Mouse (Mus musculus) heart, adult 2 months (tissue): ENCODE measurements at regions not wholly inside any gene's neighbourhood (a gene's known extent, or its start where the extent isn't known, plus 50 kb on each side); places are given as distances from the start of the nearest gene placed in this dataset.

ENCODE experiments used
- DNase-seq, 2 experiments: peaks; one replicate each; pipeline ENCODE4 v3.0.0; 2021
- H3K27ac ChIP-seq: fragments of 200-600 bp; 2 replicates; pipeline ENCODE4 v1.8.1; 2022
- H3K27me3 ChIP-seq: fragments of 200-500 bp; 2 replicates; pipeline ENCODE4 v1.6.1; 2012; ENCODE audit warnings: mild to moderate bottlenecking, low read length, inconsistent platforms, mixed read lengths; ENCODE audit not compliant: control insufficient read depth, insufficient read depth
- H3K36me3 ChIP-seq: fragments of 200-500 bp; 2 replicates; pipeline ENCODE4 v1.6.1; 2012; ENCODE audit warnings: low read length, inconsistent platforms; ENCODE audit not compliant: control insufficient read depth, insufficient read depth
- H3K4me1 ChIP-seq: fragments of 200-500 bp; 2 replicates; pipeline ENCODE4 v1.6.1; 2011; ENCODE audit warnings: low read length; ENCODE audit not compliant: control insufficient read depth, insufficient read depth
- H3K4me3 ChIP-seq: fragments of 200-600 bp; 2 replicates; pipeline ENCODE4 v1.8.1; 2022
- H3K79me2 ChIP-seq: fragments of 200-500 bp; replicated peaks from 2 replicates; pipeline ENCODE4 v1.6.1; 2012; ENCODE audit warnings: mild to moderate bottlenecking, inconsistent platforms, low read length, moderate library complexity, mixed read lengths; ENCODE audit not compliant: control insufficient read depth, insufficient read depth
- H3K9ac ChIP-seq: fragments of 200-500 bp; 2 replicates; pipeline ENCODE4 v1.6.1; 2012; ENCODE audit warnings: low read depth, mild to moderate bottlenecking, control low read depth, inconsistent platforms, low read length, mixed read lengths
- CTCF ChIP-seq: fragments of 200-600 bp; IDR thresholded peaks from 2 replicates; pipeline ENCODE4 v1.8.1; 2022; ENCODE audit warnings: antibody characterized with exemption, mild to moderate bottlenecking, moderate library complexity
- EP300 ChIP-seq: fragments of 200-500 bp; IDR thresholded peaks from 2 replicates; pipeline ENCODE4 v1.6.1; 2011; ENCODE audit warnings: low read depth, low read length, control low read depth; ENCODE audit not compliant: insufficient read depth
- POLR2A ChIP-seq: fragments of 200-500 bp; IDR thresholded peaks from 2 replicates; pipeline ENCODE4 v1.6.1; 2011; ENCODE audit warnings: mild to moderate bottlenecking, low read depth, low read length, control low read depth; ENCODE audit not compliant: insufficient read depth
- WGBS: fragments of 180-500 bp; shearing (Covaris S2); methylation state at CpG from one replicate; pipeline ENCODE4 v1.1.7; 2018; 5-methylcytosine and 5-hydroxymethylcytosine counted together
- intact Hi-C: fragments of 180-260 bp; cut with DNase I; formaldehyde crosslinking; loops from one replicate; pipeline ENCODE4 v1.15.1; 2025

GRCm38 (mm10) chr16:24223527-24223880 lies 169.8 kb upstream of the Lpp start:
- TF ChIP-seq CTCF (no peak), POLR2A (no peak), EP300 (no peak)
- no peak overlapping the region for H3K4me3 ChIP-seq
- 93% methylated on average over 2 of the region's 2 CpGs for WGBS
- H3K79me2 ChIP-seq = no peaks in the 10 kb centered on the region
- no peak for DNase-seq
- no peak overlapping the region for H3K27ac ChIP-seq
- intact Hi-C loops = no loop called here
- H3K36me3 ChIP-seq = no peaks in the 10 kb centered on the region
- no peak overlapping the region for H3K9ac ChIP-seq
- H3K27me3 ChIP-seq = no peaks in the 10 kb centered on the region
- no peaks in the 10 kb centered on the region for H3K4me1 ChIP-seq

GRCm38 (mm10) chr16:24222759-24223526 lies 170.4 kb upstream of the Lpp start:
- Histone ChIP-seq H3K27me3 (no peaks in the 10 kb centered on the region), H3K4me1 (no peaks in the 10 kb centered on the region), H3K27ac (no peak overlapping the region), H3K36me3 (no peaks in the 10 kb centered on the region), H3K9ac (no peak overlapping the region), H3K79me2 (no peaks in the 10 kb centered on the region), H3K4me3 (no peak overlapping the region)
- no peak for DNase-seq
- 58% methylated on average over 5 of the region's 5 CpGs for WGBS
- TF ChIP-seq POLR2A (no peak), EP300 (no peak), CTCF (no peak)
- intact Hi-C loops = no loop called here

- H3K4me1 ChIP-seq = no peaks in the 10 kb centered on the region
- H3K9ac ChIP-seq = no peak overlapping the region
- no peak for DNase-seq
- WGBS = 95% methylated on average over 3 of the region's 3 CpGs
- TF ChIP-seq EP300 (no peak), CTCF (no peak), POLR2A (no peak)
- intact Hi-C loops = no loop called here
- no peaks in the 10 kb centered on the region for H3K36me3 ChIP-seq
- H3K4me3 ChIP-seq = no peak overlapping the region
- H3K27ac ChIP-seq = no peak overlapping the region
- no peaks in the 10 kb centered on the region for H3K79me2 ChIP-seq
- no peaks in the 10 kb centered on the region for H3K27me3 ChIP-seq
Measured at GRCm38 (mm10) chr16:24221992-24222391, 171.3 kb upstream of the Lpp start.

GRCm38 (mm10) chr16:24220613-24221012 lies 172.7 kb upstream of the Lpp start:
- TF ChIP-seq POLR2A (no peak), CTCF (no peak), EP300 (no peak)
- no peaks in the 10 kb centered on the region for H3K4me1 ChIP-seq
- H3K79me2 ChIP-seq = no peaks in the 10 kb centered on the region
- H3K27ac ChIP-seq = no peak overlapping the region
- WGBS = 71% methylated on average over 3 of the region's 3 CpGs
- no peak overlapping the region for H3K9ac ChIP-seq
- no peak overlapping the region for H3K4me3 ChIP-seq
- no peaks in the 10 kb centered on the region for H3K27me3 ChIP-seq
- no peak for DNase-seq
- no peaks in the 10 kb centered on the region for H3K36me3 ChIP-seq
- intact Hi-C loops = no loop called here

- Histone ChIP-seq H3K27me3 (no peaks in the 10 kb centered on the region), H3K79me2 (no peaks in the 10 kb centered on the region), H3K27ac (no peak overlapping the region), H3K4me3 (no peak overlapping the region), H3K36me3 (no peaks in the 10 kb centered on the region), H3K9ac (no peak overlapping the region), H3K4me1 (no peaks in the 10 kb centered on the region)
- DNase-seq = no peak
- 93% methylated on average over 9 of the region's 9 CpGs for WGBS
- no peak for TF ChIP-seq POLR2A
- intact Hi-C loops = no loop called here
Measured at GRCm38 (mm10) chr16:24219691-24220090, 173.6 kb upstream of the Lpp start.

GRCm38 (mm10) chr16:24218850-24219185 lies 174.5 kb upstream of the Lpp start:
- H3K27me3 ChIP-seq = no peaks in the 10 kb centered on the region
- no peaks in the 10 kb centered on the region for H3K79me2 ChIP-seq
- H3K4me3 ChIP-seq = no peak overlapping the region
- no peak overlapping the region for H3K27ac ChIP-seq
- H3K9ac ChIP-seq = no peak overlapping the region
- no peak for TF ChIP-seq CTCF
- no peak for TF ChIP-seq EP300
- TF ChIP-seq POLR2A = no peak
- H3K36me3 ChIP-seq = no peaks in the 10 kb centered on the region
- no peak for DNase-seq
- WGBS = 68% methylated on average over 4 of the region's 4 CpGs
- no peaks in the 10 kb centered on the region for H3K4me1 ChIP-seq
- intact Hi-C loops = no loop called here
